Mouse (Mus musculus): ENCODE measurements at regions not wholly inside any gene's neighbourhood (a gene's known extent, or its start where the extent isn't known, plus 50 kb on each side); places are given as distances from the start of the nearest gene placed in this dataset.

GRCm38 (mm10) chr1:137086766-137087165 is 126.5 kb upstream of the Nr5a2 start:
- DNase-seq: no peak
- 81% methylated on average over 3 of the region's 3 CpGs for WGBS (ENCODE audit: insufficient replicate concordance)
- Histone ChIP-seq H3K4me2 (ENCODE audit: low read depth, low read length) (no peak overlapping the region), H3K27ac (ENCODE audit: low read depth) (no peak overlapping the region), H3K27me3 (ENCODE audit: insufficient read depth, low read length) (no peaks in the 10 kb centered on the region), H3K36me3 (replicated peaks; ENCODE audit: insufficient read depth, low read length) (no peaks in the 10 kb centered on the region), H3K4me3 (ENCODE audit: low read depth, low read length) (no peak overlapping the region), H3K9ac (replicated peaks) (no peak overlapping the region), H3K4me1 (ENCODE audit: insufficient read depth) (no peaks in the 10 kb centered on the region), H3K9me3 (ENCODE audit: low read length) (no peaks in the 10 kb centered on the region)
- no peak for ATAC-seq
- TF ChIP-seq CTCF (IDR thresholded peaks at IDR 0.05; ENCODE audit: low read depth): no peak
- no peak for TF ChIP-seq EP300 (IDR thresholded peaks at IDR 0.05; ENCODE audit: low read depth)

- 56% methylated on average over 1 of the region's 1 CpGs for WGBS (ENCODE audit: insufficient replicate concordance)
- DNase-seq (no peak), ATAC-seq (no peak)
- no peak for TF ChIP-seq CTCF (IDR thresholded peaks at IDR 0.05; ENCODE audit: low read depth)
- no peak for TF ChIP-seq EP300 (IDR thresholded peaks at IDR 0.05; ENCODE audit: low read depth)
- H3K9me3 ChIP-seq (ENCODE audit: low read length): no peaks in the 10 kb centered on the region
- no peak overlapping the region for H3K4me3 ChIP-seq (ENCODE audit: low read depth, low read length)
- no peaks in the 10 kb centered on the region for H3K36me3 ChIP-seq (replicated peaks; ENCODE audit: insufficient read depth, low read length)
- no peak overlapping the region for H3K9ac ChIP-seq (replicated peaks)
- H3K4me2 ChIP-seq (ENCODE audit: low read depth, low read length): no peak overlapping the region
- H3K4me1 ChIP-seq (ENCODE audit: insufficient read depth): no peaks in the 10 kb centered on the region
- no peaks in the 10 kb centered on the region for H3K27me3 ChIP-seq (ENCODE audit: insufficient read depth, low read length)
- no peak overlapping the region for H3K27ac ChIP-seq (ENCODE audit: low read depth)
These were observed 123.3 kb upstream of the Nr5a2 start for GRCm38 (mm10) chr1:137083500-137083899.

- H3K9me3 ChIP-seq (ENCODE audit: low read length): no peaks in the 10 kb centered on the region
- WGBS (ENCODE audit: insufficient replicate concordance): 37% methylated on average over 11 of the region's 11 CpGs
- H3K27me3 ChIP-seq (ENCODE audit: insufficient read depth, low read length): no peaks in the 10 kb centered on the region
- H3K4me2 ChIP-seq (ENCODE audit: low read depth, low read length): no peak overlapping the region
- no peak for DNase-seq
- ATAC-seq: no peak
- H3K36me3 ChIP-seq (replicated peaks; ENCODE audit: insufficient read depth, low read length): no peaks in the 10 kb centered on the region
- no peak overlapping the region for H3K4me3 ChIP-seq (ENCODE audit: low read depth, low read length)
- no peak overlapping the region for H3K9ac ChIP-seq (replicated peaks)
- TF ChIP-seq CTCF (IDR thresholded peaks at IDR 0.05; ENCODE audit: low read depth): no peak
- no peak for TF ChIP-seq EP300 (IDR thresholded peaks at IDR 0.05; ENCODE audit: low read depth)
- H3K27ac ChIP-seq (ENCODE audit: low read depth): no peak overlapping the region
- no peaks in the 10 kb centered on the region for H3K4me1 ChIP-seq (ENCODE audit: insufficient read depth)
These were observed 119.3 kb upstream of the Nr5a2 start for GRCm38 (mm10) chr1:137079401-137080003.

- 15% methylated on average over 9 of the region's 9 CpGs for WGBS (ENCODE audit: insufficient replicate concordance)
- no peaks in the 10 kb centered on the region for H3K36me3 ChIP-seq (replicated peaks; ENCODE audit: insufficient read depth, low read length)
- H3K4me1 ChIP-seq (ENCODE audit: insufficient read depth): no peaks in the 10 kb centered on the region
- ATAC-seq: peak; percentile 62
- H3K9me3 ChIP-seq (ENCODE audit: low read length): no peaks in the 10 kb centered on the region
- DNase-seq: no peak
- H3K27ac ChIP-seq (ENCODE audit: low read depth): no peak overlapping the region
- H3K27me3 ChIP-seq (ENCODE audit: insufficient read depth, low read length): no peaks in the 10 kb centered on the region
- TF ChIP-seq EP300 (IDR thresholded peaks at IDR 0.05; ENCODE audit: low read depth) (peak; percentile 64; the same call in 1 of the 2 replicates), CTCF (IDR thresholded peaks at IDR 0.05; ENCODE audit: low read depth) (no peak)
- no peak overlapping the region for H3K4me3 ChIP-seq (ENCODE audit: low read depth, low read length)
- H3K4me2 ChIP-seq (ENCODE audit: low read depth, low read length): no peak overlapping the region
- H3K9ac ChIP-seq (replicated peaks): no peak overlapping the region
These were observed 114.5 kb upstream of the Nr5a2 start for GRCm38 (mm10) chr1:137074787-137075186.

GRCm38 (mm10) chr1:137073857-137074572 is 113.8 kb upstream of the Nr5a2 start:
- Histone ChIP-seq H3K4me2 (ENCODE audit: low read depth, low read length) (no peak overlapping the region), H3K9ac (replicated peaks) (no peak overlapping the region), H3K4me3 (ENCODE audit: low read depth, low read length) (no peak overlapping the region), H3K27ac (ENCODE audit: low read depth) (0 out of 2 replicates have a peak overlapping the region, but pooled peaks have one; percentile 44), H3K36me3 (replicated peaks; ENCODE audit: insufficient read depth, low read length) (no peaks in the 10 kb centered on the region), H3K9me3 (ENCODE audit: low read length) (no peaks in the 10 kb centered on the region), H3K27me3 (ENCODE audit: insufficient read depth, low read length) (no peaks in the 10 kb centered on the region), H3K4me1 (ENCODE audit: insufficient read depth) (no peaks in the 10 kb centered on the region)
- TF ChIP-seq EP300 (IDR thresholded peaks at IDR 0.05; ENCODE audit: low read depth): no peak
- TF ChIP-seq CTCF (IDR thresholded peaks at IDR 0.05; ENCODE audit: low read depth): no peak
- ATAC-seq (peak; percentile 54), DNase-seq (no peak)
- 32% methylated on average over 8 of the region's 8 CpGs for WGBS (ENCODE audit: insufficient replicate concordance)

- Histone ChIP-seq H3K4me1 (ENCODE audit: insufficient read depth) (no peaks in the 10 kb centered on the region), H3K27me3 (ENCODE audit: insufficient read depth, low read length) (no peaks in the 10 kb centered on the region), H3K4me2 (ENCODE audit: low read depth, low read length) (no peak overlapping the region), H3K4me3 (ENCODE audit: low read depth, low read length) (no peak overlapping the region), H3K27ac (ENCODE audit: low read depth) (no peak overlapping the region), H3K9me3 (ENCODE audit: low read length) (no peaks in the 10 kb centered on the region), H3K36me3 (replicated peaks; ENCODE audit: insufficient read depth, low read length) (no peaks in the 10 kb centered on the region), H3K9ac (replicated peaks) (no peak overlapping the region)
- no peak for DNase-seq
- ATAC-seq: no peak
- WGBS (ENCODE audit: insufficient replicate concordance): 79% methylated on average over 4 of the region's 4 CpGs
- TF ChIP-seq CTCF (IDR thresholded peaks at IDR 0.05; ENCODE audit: low read depth) (no peak), EP300 (IDR thresholded peaks at IDR 0.05; ENCODE audit: low read depth) (no peak)
These were observed 100.7 kb upstream of the Nr5a2 start for GRCm38 (mm10) chr1:137060914-137061313.
